Mouse (Mus musculus) left cerebral cortex, adult 9 months (tissue): ENCODE results near the gene Sqstm1.
A peak's percentile ranks its signal among the peaks of the same experiment; 100 is the strongest.

ENCODE experiments used
- DNase-seq, 2 experiments: peaks; one replicate each; pipeline ENCODE4 v3.0.0; 2022; ENCODE audit warnings: low spot score in 2 of 2

The Sqstm1 gene

GRCm38 (mm10) chr11:50210505-50211151, at the start of gene Sqstm1, which contains the start of gene Mgat4b:
TSS of gene Sqstm1 (minus strand) at chr11:50210827.
TSS of gene Mgat4b (plus strand) at chr11:50210890.
- DNase-seq, result peak in 1 of 2 experiments; percentile 85

GRCm38 (mm10) chr11:50258310-50258709, 47.7 kb upstream of the Sqstm1 start:
- DNase-seq, result peak in 1 of 2 experiments; percentile 66

GRCm38 (mm10) chr11:50256615-50257014, 46.0 kb upstream of the Sqstm1 start:
- no peak for DNase-seq

GRCm38 (mm10) chr11:50254010-50254580, 43.5 kb upstream of the Sqstm1 start:
- peak; percentile 83 to 91 for DNase-seq

DNA sequence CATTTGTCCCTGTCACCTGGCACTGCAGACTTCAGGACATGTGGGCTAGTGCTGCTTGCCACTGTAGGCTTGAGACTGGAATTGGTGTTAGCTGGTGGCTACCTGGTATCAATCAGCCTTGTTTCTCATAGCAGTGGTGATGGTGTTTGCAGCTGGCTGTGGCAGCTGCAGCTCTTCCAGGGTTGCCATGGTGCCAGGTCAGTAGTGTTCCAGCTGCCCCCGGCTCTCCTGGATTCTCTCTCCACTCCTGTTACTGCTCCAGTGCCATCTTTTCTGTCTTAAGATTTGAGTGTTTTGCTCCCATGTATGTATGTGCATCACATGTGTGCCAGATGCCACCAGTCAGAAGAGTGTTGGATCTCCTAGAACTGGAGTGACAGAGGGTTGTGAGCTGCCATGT, 42.8 kb upstream of the Sqstm1 start:
- DNase-seq, result no peak

- DNase-seq, result no peak
Observed at GRCm38 (mm10) chr11:50252684-50253265, 42.1 kb upstream of the Sqstm1 start.

GRCm38 (mm10) chr11:50252166-50252565, 41.5 kb upstream of the Sqstm1 start:
- DNase-seq, result no peak

DNA sequence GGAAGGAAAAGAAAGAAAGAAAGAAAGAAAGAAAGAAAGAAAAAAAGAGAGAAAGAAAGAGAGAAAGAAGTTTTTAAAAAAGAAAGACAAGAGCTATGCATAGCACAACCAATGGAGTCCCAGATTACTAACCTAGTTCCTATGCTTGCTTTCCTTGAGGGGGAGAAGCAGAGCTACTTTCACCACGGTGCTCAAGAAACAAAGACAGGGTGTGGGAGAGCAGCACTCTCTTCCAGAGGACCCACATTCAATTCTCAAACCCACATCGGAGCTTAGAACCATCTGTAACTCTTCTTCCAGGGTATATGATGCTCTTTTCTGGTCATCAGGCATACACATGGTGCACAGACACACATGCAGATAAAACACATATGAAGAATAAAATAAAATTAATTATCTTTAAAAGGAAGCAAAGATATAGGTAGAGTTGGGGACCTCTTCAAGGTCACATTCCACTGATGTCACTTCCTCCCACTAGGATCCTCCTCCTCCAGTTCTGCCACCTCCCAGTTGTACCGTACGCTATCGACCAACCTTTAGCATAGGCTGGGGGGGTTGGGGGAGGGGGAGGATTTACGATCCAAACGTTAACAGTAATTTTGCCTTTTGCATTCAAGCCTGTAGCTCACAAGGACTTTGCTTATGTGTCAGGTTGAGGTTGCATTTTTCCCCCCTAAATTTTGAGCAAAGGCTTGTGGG, 38.0 kb upstream of the Sqstm1 start:
- no peak for DNase-seq

DNA sequence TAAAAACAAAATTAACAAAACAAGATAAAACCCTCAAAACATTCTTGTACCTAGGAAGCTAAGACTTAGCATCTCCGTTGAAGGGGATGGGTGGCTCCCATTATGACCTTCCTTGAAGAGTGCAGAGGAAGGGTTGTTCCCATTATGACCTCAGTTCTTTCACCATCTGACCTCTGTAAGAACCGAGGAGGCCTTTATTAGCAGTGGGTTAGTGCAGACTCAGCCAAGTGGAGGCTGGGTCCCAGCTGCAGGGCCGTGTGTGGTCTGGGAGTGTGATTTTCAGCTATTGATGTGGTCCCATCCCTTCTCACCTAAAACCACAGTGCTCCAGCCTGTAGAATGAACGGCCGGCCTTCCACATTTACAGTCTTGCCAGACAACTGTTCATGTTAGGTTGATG, 34.6 kb upstream of the Sqstm1 start:
- DNase-seq, result no peak

DNA sequence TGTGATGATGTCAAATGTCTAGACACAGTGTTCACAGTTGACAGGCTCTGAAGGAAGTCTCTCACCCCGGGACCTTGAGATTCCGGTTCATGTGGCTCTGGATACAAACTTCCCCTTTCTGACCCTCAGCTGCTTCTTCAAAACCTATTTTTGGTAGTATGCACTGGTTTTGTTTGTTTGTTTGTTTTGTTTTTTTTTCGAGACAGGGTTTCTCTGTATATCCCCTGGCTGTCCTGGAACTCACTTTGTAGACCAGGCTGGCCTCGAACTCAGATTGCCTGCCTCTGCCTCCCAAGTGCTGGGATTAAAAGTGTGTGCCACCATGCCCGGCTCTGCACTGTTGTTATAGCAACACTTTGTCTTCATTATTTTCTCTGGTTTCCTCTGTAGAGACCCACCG, 33.3 kb upstream of the Sqstm1 start:
- DNase-seq, result no peak

DNA sequence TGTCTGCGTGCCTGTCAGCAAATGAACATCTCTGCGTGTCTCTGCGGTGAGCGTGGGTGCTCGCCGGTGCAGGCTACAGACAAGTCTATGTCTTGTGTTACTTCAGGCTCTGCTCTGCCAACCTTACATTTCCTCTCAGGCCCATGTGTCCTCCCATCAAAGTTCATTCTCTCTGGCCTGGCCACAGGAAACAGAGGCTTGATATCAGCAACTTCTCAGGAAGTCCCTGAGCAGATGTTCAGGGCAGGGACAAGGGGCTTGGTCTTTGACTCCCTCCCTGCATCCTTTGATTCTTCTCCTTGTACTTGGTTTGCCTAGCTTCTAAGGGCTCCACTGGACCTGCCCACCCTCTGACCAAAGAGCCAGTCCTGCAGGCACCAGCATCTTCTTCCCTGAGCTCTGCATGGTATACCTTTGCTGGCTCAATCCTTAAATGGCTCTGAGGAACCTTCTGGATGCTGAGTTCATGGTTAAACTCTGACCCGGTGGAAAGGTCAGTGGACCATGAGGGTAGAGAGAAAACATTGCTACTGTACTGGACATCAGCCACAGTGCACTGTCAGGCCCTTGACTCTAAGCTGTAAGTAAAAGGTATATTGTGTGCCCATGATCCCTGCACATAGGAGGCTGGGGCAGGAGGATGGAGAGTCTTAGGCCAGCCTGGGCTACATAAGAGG, 29.7 kb upstream of the Sqstm1 start:
- no peak for DNase-seq

- DNase-seq, result no peak
Observed at GRCm38 (mm10) chr11:50238821-50239791, 28.5 kb upstream of the Sqstm1 start.

DNA sequence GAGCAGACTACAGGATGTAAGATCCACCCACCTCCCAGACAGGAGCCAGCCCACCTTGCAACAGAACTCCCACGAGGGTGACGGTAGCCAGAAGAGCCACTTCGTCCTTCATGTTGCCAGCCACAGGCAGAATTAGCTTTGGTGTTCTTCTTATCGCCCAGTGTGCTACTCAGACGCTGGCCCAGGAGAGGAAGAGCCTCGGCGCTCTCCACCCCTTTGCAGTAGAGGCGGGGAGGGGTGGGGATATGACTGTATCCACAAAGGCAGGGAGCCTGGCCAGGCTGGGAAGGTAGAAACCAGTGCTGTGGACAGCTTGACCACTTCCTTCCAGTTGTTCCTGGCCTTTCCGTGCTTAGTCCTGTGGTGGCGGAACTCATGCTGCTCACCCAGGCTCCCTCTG, 27.7 kb upstream of the Sqstm1 start, which contains the start of gene Ltc4s:
Gene Ltc4s (minus strand): TSS at position 293 of the 400 bp plus-strand sequence.
- DNase-seq, result no peak

GRCm38 (mm10) chr11:50236937-50237835, 26.6 kb upstream of the Sqstm1 start:
- no peak for DNase-seq

GRCm38 (mm10) chr11:50236540-50236936, 25.9 kb upstream of the Sqstm1 start:
- DNase-seq, result peak in 1 of 2 experiments; percentile 77

GRCm38 (mm10) chr11:50234606-50235005, 24.0 kb upstream of the Sqstm1 start:
- no peak for DNase-seq

DNA sequence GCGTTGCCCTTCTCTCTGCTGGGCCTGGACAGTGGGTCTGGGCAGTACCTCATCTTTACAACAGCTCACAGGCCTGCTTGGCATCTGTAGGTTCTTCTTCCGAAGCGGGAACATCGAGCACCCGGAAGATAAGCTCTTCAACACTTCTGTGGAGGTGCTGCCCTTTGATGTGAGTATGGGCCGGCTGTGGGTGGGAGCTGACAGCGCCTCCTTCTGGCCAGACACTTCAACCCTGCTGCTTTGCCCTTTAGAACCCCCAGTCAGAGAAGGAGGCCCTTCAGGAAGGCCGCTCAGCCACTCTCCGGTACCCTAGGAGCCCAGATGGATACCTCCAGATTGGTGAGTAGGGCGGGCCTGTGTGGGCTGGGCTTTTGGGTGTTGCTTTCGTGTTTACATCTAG, 23.4 kb upstream of the Sqstm1 start:
- DNase-seq, result no peak

GRCm38 (mm10) chr11:50233022-50233421, 22.4 kb upstream of the Sqstm1 start:
- DNase-seq, result peak in 1 of 2 experiments; percentile 62

DNA sequence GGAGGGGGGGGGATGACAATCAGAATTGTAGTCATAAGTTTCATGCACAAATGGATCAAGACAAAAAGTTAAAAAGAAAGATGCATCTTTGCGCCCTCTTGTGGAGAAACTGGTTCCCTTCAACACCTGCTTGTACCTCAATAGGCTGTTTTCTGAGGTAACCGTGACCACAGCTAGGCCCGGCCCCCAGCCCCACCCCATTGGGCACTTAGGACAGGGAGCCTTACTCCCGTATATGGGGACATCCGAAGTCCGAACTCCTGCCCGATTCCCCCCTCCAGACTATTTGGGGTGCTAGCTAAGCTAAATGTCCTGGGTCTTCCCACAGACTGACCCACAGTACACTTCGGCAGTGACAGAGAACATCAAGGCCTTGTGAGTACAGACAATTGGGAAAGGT, 20.8 kb upstream of the Sqstm1 start:
- DNase-seq, result peak in 1 of 2 experiments; percentile 82
